8 mouse cellular contexts compared by ENCODE assay signal in genomic region chr4:125231711-125232260, GRCm38 (mm10).
DNase-seq lines count a peak whose midpoint lies in the region; ATAC-seq and TF ChIP-seq lines count a peak whose summit lies in the region.

No protein-coding gene starts in this region.

- H3K27ac ChIP-seq in hindbrain, embryonic 14.5 days = no peak overlapping the region
- no peak overlapping the region for H3K27ac ChIP-seq in hindbrain, embryonic 13.5 days
- no peak overlapping the region for H3K27ac ChIP-seq in cortical plate, adult 2 months (ENCODE audit: insufficient read depth, low read length)

- no peak overlapping the region for H3K4me3 ChIP-seq in hindbrain, embryonic 14.5 days (replicated peaks; ENCODE audit: low read length)
- H3K4me3 ChIP-seq in hindbrain, embryonic 13.5 days = no peak overlapping the region
- H3K4me3 ChIP-seq in cortical plate, adult 2 months (ENCODE audit: insufficient read depth, low read length) = no peak overlapping the region

- no peak overlapping the region for H3K9ac ChIP-seq in hindbrain, embryonic 14.5 days
- H3K9ac ChIP-seq in hindbrain, embryonic 13.5 days = no peak overlapping the region

- H3K27me3 ChIP-seq in hindbrain, embryonic 14.5 days (ENCODE audit: control insufficient read depth, insufficient read depth, low read length) = peaks cover 5% of the 10 kb centered on the region; the same call in 1 of the 2 replicates
- H3K27me3 ChIP-seq in hindbrain, embryonic 13.5 days = peaks cover 23% of the 10 kb centered on the region; the same call in 1 of the 2 replicates

- peak; percentile 82 for DNase-seq in hindbrain, embryonic 14.5 days (ENCODE audit: low spot score)
- DNase-seq in ES-CJ7 (ENCODE audit: low read depth, low spot score) = peak; percentile 72
- DNase-seq in layer of hippocampus, postnatal 14 days (ENCODE audit: low spot score in 2 of 2) = peak; percentile 19 to 71
- peak; percentile 20 for DNase-seq in right cerebral cortex, postnatal 14 days
- no peak for DNase-seq in ovary, postnatal 10 days (ENCODE audit: low spot score)
- no peak for DNase-seq in urinary bladder, adult 18-20 months (ENCODE audit: low spot score in 2 of 2)

- TF ChIP-seq CTCF in cortical plate, adult 2 months (IDR thresholded peaks at IDR 0.05; ENCODE audit: extremely low read depth, insufficient read depth, low read length) = peak; percentile 72

- H3K9me3 ChIP-seq in hindbrain, embryonic 14.5 days (ENCODE audit: control insufficient read depth, low read length) = no peaks in the 10 kb centered on the region
- no peaks in the 10 kb centered on the region for H3K9me3 ChIP-seq in hindbrain, embryonic 13.5 days

- no peaks in the 10 kb centered on the region for H3K36me3 ChIP-seq in hindbrain, embryonic 14.5 days (replicated peaks; ENCODE audit: control insufficient read depth, insufficient read depth)
- no peaks in the 10 kb centered on the region for H3K36me3 ChIP-seq in hindbrain, embryonic 13.5 days

- H3K4me1 ChIP-seq in hindbrain, embryonic 14.5 days (replicated peaks; ENCODE audit: control insufficient read depth, insufficient read depth, low read length) = no peaks in the 10 kb centered on the region; the same call in 1 of the 2 replicates
- H3K4me1 ChIP-seq in hindbrain, embryonic 13.5 days (replicated peaks) = peaks cover 14% of the 10 kb centered on the region; the same call in 1 of the 2 replicates
- no peaks in the 10 kb centered on the region for H3K4me1 ChIP-seq in cortical plate, adult 2 months (ENCODE audit: control insufficient read depth, insufficient read depth, low read length)

- 23% methylated on average over 12 of the region's 12 CpGs for whole genome bisulfite sequencing in hindbrain, embryonic 14.5 days
- 26% methylated on average over 12 of the region's 12 CpGs for WGBS in hindbrain, embryonic 13.5 days

- ATAC-seq in hindbrain, embryonic 14.5 days (ENCODE audit: low FRiP score) = no peak
- no peak for ATAC-seq in hindbrain, embryonic 13.5 days (ENCODE audit: low FRiP score)

- TF ChIP-seq POLR2A in cortical plate, adult 2 months (IDR thresholded peaks at IDR 0.05; ENCODE audit: extremely low read depth, insufficient read depth, low read length) = no peak

- no peak overlapping the region for H3K4me2 ChIP-seq in hindbrain, embryonic 14.5 days (replicated peaks)
- H3K4me2 ChIP-seq in hindbrain, embryonic 13.5 days = no peak overlapping the region

Comparison
In these comparisons a context has a peak if more than half of its experiments do, and no peak if none do; other contexts are left out.
1. DNase-seq: peak in hindbrain, embryonic 14.5 days (single experiment), ES-CJ7 (single experiment), layer of hippocampus, postnatal 14 days (2 of 2) and right cerebral cortex, postnatal 14 days (single experiment); none in ovary, postnatal 10 days (single experiment) and urinary bladder, adult 18-20 months (0 of 2).